Mouse (Mus musculus): ENCODE measurements around the gene Tubgcp6. TPM values are rescaled to one million over a fixed set of nuclear protein-coding genes. Genes with fewer than 3 reads are reported as not detected.

Tubgcp6 gene
- polyA plus RNA-seq, 1 experiment = 19.0 TPM

GRCm38 (mm10) chr15:89118007-89118406 lies 4.9 kb downstream of the Tubgcp6 start:
- TF ChIP-seq MYOD1 (IDR thresholded peaks at IDR 0.05; ENCODE audit: control insufficient read depth, insufficient read length, low read depth) (no peak), USF1 (IDR thresholded peaks at IDR 0.05; ENCODE audit: low read depth) (no peak), CTCF (IDR thresholded peaks at IDR 0.05; ENCODE audit: control insufficient read depth, insufficient read depth, insufficient read length) (no peak)
- Histone ChIP-seq H3K27me3 (ENCODE audit: control insufficient read depth, insufficient read depth, insufficient read length) (no peaks in the 10 kb centered on the region), H3ac (ENCODE audit: control insufficient read depth, insufficient read length, low read depth) (no peak overlapping the region), H3K79me3 (ENCODE audit: low read depth) (peaks cover 52% of the 10 kb centered on the region), H3K36me3 (ENCODE audit: control insufficient read depth, insufficient read depth) (peaks cover 78% of the 10 kb centered on the region), H3K4me3 (ENCODE audit: insufficient read depth, poor library complexity, severe bottlenecking) (no peak overlapping the region), H3K79me2 (ENCODE audit: control insufficient read depth, insufficient read depth) (peaks cover 73% of the 10 kb centered on the region)

- TF ChIP-seq USF1 (IDR thresholded peaks at IDR 0.05; ENCODE audit: low read depth) (no peak), MYOG (IDR thresholded peaks at IDR 0.05; ENCODE audit: control insufficient read depth, extremely low read depth, insufficient read length) (no peak), CTCF (IDR thresholded peaks at IDR 0.05; ENCODE audit: control insufficient read depth, insufficient read depth, insufficient read length) (peak; percentile 54)
- no peaks in the 10 kb centered on the region for H3K27me3 ChIP-seq (ENCODE audit: control insufficient read depth, insufficient read depth, insufficient read length)
- peaks cover 96% of the 10 kb centered on the region for H3K36me3 ChIP-seq (ENCODE audit: control insufficient read depth, insufficient read depth)
Observed at GRCm38 (mm10) chr15:89110147-89110546, 12.8 kb downstream of the Tubgcp6 start.

GRCm38 (mm10) chr15:89106976-89107375 lies 15.9 kb downstream of the Tubgcp6 start:
- no peaks in the 10 kb centered on the region for H3K27me3 ChIP-seq (ENCODE audit: control insufficient read depth, insufficient read depth, insufficient read length)
- H3K79me2 ChIP-seq (ENCODE audit: control insufficient read depth, insufficient read depth) = no peaks in the 10 kb centered on the region
- peaks cover 96% of the 10 kb centered on the region for H3K36me3 ChIP-seq (ENCODE audit: control insufficient read depth, insufficient read depth)
- H3K4me3 ChIP-seq (ENCODE audit: insufficient read depth, poor library complexity, severe bottlenecking) = no peak overlapping the region
- no peaks in the 10 kb centered on the region for H3K79me3 ChIP-seq (ENCODE audit: low read depth)
- no peak overlapping the region for H3ac ChIP-seq (ENCODE audit: control insufficient read depth, insufficient read length, low read depth)
- TF ChIP-seq FOSL1 (IDR thresholded peaks at IDR 0.05; ENCODE audit: insufficient read depth, low read length, poor library complexity, severe bottlenecking) (no peak), USF1 (IDR thresholded peaks at IDR 0.05; ENCODE audit: low read depth) (no peak), MAX (IDR thresholded peaks at IDR 0.05) (no peak), CTCF (IDR thresholded peaks at IDR 0.05; ENCODE audit: control insufficient read depth, insufficient read depth, insufficient read length) (no peak), MYOG (IDR thresholded peaks at IDR 0.05; ENCODE audit: control insufficient read depth, extremely low read depth, insufficient read length) (no peak), CEBPB (IDR thresholded peaks at IDR 0.05; ENCODE audit: low read depth) (no peak), MYOD1 (IDR thresholded peaks at IDR 0.05; ENCODE audit: control insufficient read depth, insufficient read length, low read depth) (no peak)

More at GRCm38 (mm10) chr15:89110147-89110546, 12.8 kb downstream of the Tubgcp6 start:
- Histone ChIP-seq H3K79me2 (ENCODE audit: control insufficient read depth, insufficient read depth) (no peaks in the 10 kb centered on the region), H3K79me3 (ENCODE audit: low read depth) (no peaks in the 10 kb centered on the region), H3K4me3 (ENCODE audit: insufficient read depth, poor library complexity, severe bottlenecking) (no peak overlapping the region), H3ac (ENCODE audit: control insufficient read depth, insufficient read length, low read depth) (no peak overlapping the region)

- TF ChIP-seq FOSL1 (IDR thresholded peaks at IDR 0.05; ENCODE audit: insufficient read depth, low read length, poor library complexity, severe bottlenecking) (no peak), MAX (IDR thresholded peaks at IDR 0.05) (no peak), MYOG (IDR thresholded peaks at IDR 0.05; ENCODE audit: control insufficient read depth, extremely low read depth, insufficient read length) (no peak), CTCF (IDR thresholded peaks at IDR 0.05; ENCODE audit: control insufficient read depth, insufficient read depth, insufficient read length) (no peak), USF1 (IDR thresholded peaks at IDR 0.05; ENCODE audit: low read depth) (no peak), MYOD1 (IDR thresholded peaks at IDR 0.05; ENCODE audit: control insufficient read depth, insufficient read length, low read depth) (no peak), CEBPB (IDR thresholded peaks at IDR 0.05; ENCODE audit: low read depth) (no peak)
- H3K27me3 ChIP-seq (ENCODE audit: control insufficient read depth, insufficient read depth, insufficient read length) = no peaks in the 10 kb centered on the region
- no peak overlapping the region for H3ac ChIP-seq (ENCODE audit: control insufficient read depth, insufficient read length, low read depth)
- no peaks in the 10 kb centered on the region for H3K79me3 ChIP-seq (ENCODE audit: low read depth)
- H3K4me3 ChIP-seq (ENCODE audit: insufficient read depth, poor library complexity, severe bottlenecking) = no peak overlapping the region
- no peaks in the 10 kb centered on the region for H3K79me2 ChIP-seq (ENCODE audit: control insufficient read depth, insufficient read depth)
- H3K36me3 ChIP-seq (ENCODE audit: control insufficient read depth, insufficient read depth) = peaks cover 96% of the 10 kb centered on the region
Observed at GRCm38 (mm10) chr15:89106073-89106472, 16.8 kb downstream of the Tubgcp6 start.

GRCm38 (mm10) chr15:89104425-89104824 lies 18.5 kb downstream of the Tubgcp6 start:
- Histone ChIP-seq H3K79me2 (ENCODE audit: control insufficient read depth, insufficient read depth) (no peaks in the 10 kb centered on the region), H3K4me3 (ENCODE audit: insufficient read depth, poor library complexity, severe bottlenecking) (no peak overlapping the region), H3K36me3 (ENCODE audit: control insufficient read depth, insufficient read depth) (peaks cover 96% of the 10 kb centered on the region), H3ac (ENCODE audit: control insufficient read depth, insufficient read length, low read depth) (no peak overlapping the region), H3K79me3 (ENCODE audit: low read depth) (no peaks in the 10 kb centered on the region), H3K27me3 (ENCODE audit: control insufficient read depth, insufficient read depth, insufficient read length) (no peaks in the 10 kb centered on the region)
- TF ChIP-seq MYOD1 (IDR thresholded peaks at IDR 0.05; ENCODE audit: control insufficient read depth, insufficient read length, low read depth) (no peak), CEBPB (IDR thresholded peaks at IDR 0.05; ENCODE audit: low read depth) (no peak), FOSL1 (IDR thresholded peaks at IDR 0.05; ENCODE audit: insufficient read depth, low read length, poor library complexity, severe bottlenecking) (no peak), MYOG (IDR thresholded peaks at IDR 0.05; ENCODE audit: control insufficient read depth, extremely low read depth, insufficient read length) (no peak), USF1 (IDR thresholded peaks at IDR 0.05; ENCODE audit: low read depth) (no peak), MAX (IDR thresholded peaks at IDR 0.05) (no peak), CTCF (IDR thresholded peaks at IDR 0.05; ENCODE audit: control insufficient read depth, insufficient read depth, insufficient read length) (no peak)

GRCm38 (mm10) chr15:89103921-89104320 lies 19.0 kb downstream of the Tubgcp6 start:
- H3K79me3 ChIP-seq (ENCODE audit: low read depth) = no peaks in the 10 kb centered on the region
- H3K4me3 ChIP-seq (ENCODE audit: insufficient read depth, poor library complexity, severe bottlenecking) = no peak overlapping the region
- H3K27me3 ChIP-seq (ENCODE audit: control insufficient read depth, insufficient read depth, insufficient read length) = no peaks in the 10 kb centered on the region
- no peak overlapping the region for H3ac ChIP-seq (ENCODE audit: control insufficient read depth, insufficient read length, low read depth)
- no peak for TF ChIP-seq CTCF (IDR thresholded peaks at IDR 0.05; ENCODE audit: control insufficient read depth, insufficient read depth, insufficient read length)
- no peak for TF ChIP-seq USF1 (IDR thresholded peaks at IDR 0.05; ENCODE audit: low read depth)
- TF ChIP-seq MYOD1 (IDR thresholded peaks at IDR 0.05; ENCODE audit: control insufficient read depth, insufficient read length, low read depth) = no peak
- no peak for TF ChIP-seq MAX (IDR thresholded peaks at IDR 0.05)
- no peaks in the 10 kb centered on the region for H3K79me2 ChIP-seq (ENCODE audit: control insufficient read depth, insufficient read depth)
- H3K36me3 ChIP-seq (ENCODE audit: control insufficient read depth, insufficient read depth) = peaks cover 96% of the 10 kb centered on the region
